Mouse (Mus musculus): ENCODE data around the gene Vstm4. TPM values are rescaled to one million over a fixed set of nuclear protein-coding genes. Genes with fewer than 3 reads are reported as not detected.

Gene Vstm4
- total RNA-seq (2021) = 1 to 10 TPM; 3.9 to 4.2 TPM

DNA sequence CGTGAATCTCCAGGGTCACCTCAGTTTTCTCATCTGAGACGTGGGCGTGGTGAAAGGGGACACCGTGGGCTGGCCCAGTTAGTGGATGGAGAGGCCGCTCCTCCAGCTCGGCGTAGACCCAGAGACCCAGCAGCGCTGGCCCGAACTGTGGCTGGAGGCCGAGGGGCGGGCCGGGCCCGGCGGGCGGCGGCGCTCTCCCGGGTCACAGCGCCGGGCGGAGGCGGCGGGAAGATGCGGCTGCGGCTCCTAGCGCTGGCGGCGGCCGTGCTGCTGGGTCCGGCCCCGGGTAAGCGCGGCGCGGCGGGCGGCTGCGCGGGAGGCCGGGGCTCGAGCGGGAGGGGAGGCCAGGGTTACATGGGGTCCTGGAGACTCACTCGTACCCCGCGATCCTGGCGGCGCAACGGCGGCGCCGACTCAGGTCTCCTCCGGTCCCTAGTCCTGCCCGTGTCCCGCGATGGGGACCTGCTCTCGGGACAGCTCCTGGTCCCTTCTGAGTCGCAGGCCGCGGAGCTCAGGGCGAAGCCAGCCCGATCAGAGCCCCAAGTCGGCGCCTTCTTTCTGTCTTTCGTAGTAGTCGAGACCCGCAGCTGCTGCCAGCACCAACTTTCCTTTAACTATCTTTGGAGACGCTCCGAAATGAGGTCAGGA lies at the start of gene Vstm4:
TSS of gene Vstm4 (plus strand) at position 76 of the 648 bp plus-strand sequence.
- peak; percentile 32 to 33 for DNase-seq

DNA sequence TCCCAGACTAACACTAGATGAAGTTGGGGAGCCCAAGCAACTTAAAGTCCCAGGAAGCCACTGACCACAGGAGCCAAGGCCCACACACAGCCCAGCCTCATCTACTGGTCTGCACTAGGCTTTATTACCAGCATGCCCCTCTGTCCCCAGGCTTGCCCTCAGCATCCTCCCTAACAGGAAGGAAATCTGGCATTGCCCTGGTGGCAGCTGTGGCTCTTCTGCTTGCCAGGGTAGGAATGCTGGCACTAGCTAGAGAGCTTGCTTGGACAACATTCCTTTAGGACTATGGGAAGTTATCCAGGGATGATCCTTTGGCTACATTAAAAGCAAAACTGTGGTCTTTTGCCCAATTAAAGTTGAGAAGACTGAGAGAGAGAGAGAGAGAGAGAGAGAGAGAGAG lies 46.4 kb upstream of the Vstm4 start:
- DNase-seq = no peak

DNA sequence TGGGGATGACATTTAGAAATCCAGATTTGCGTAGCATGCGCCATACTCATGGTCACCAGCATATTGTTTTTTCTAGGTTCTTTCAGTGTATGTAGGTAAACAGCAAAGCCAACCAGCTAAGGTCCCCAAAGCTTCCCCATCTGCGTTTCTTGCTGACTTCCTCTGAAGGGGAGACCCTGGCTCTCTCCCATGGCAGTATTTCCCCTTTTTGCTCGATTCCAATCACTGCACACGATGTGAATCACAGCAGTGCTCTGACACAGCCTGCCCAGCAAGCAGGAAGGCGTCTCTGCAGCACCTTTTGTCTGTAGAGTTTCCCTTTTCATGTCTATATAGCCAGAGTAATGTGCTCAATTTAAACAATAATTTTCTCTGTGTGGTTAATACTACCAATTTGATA lies 44.1 kb upstream of the Vstm4 start:
- no peak for DNase-seq

DNA sequence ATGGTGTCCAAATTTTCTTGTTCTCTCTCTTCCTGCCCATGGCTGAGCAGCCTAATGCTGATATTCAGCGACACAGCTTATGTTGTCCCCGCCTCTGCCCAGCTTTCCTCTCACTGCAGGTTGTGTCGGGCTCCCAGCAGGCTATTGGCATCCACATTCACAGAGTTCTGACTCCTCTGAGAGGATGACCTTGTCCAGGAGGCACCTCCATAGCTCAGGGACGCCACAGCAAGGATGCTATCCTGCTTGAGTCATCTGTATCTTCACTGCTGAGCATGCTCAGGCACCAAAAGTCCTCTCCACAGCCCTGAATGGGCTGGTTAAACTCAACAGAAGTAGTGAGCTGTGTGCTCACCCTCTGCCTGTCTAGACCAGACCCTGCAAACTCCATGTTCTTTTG lies 41.6 kb upstream of the Vstm4 start:
- no peak for DNase-seq

DNA sequence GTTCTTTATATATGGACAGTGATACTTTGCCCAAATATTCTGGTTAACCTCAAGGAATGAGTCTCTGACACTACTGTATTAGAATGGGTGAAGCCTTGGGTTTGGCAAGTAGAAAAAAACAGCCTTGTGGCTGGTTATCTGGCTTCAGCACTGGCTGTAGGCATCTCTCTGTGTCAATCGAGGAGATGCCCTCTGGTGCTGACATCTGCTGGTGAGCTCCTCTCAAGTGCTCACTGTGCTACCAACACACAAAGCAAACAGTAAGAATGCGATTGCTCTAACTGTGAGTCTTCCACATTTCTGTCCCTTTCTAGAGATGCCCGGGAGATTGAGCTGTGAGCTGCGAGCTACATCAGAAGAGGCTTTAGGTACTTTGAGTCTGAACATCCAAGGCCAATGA lies 40.0 kb upstream of the Vstm4 start:
- DNase-seq = no peak

DNA sequence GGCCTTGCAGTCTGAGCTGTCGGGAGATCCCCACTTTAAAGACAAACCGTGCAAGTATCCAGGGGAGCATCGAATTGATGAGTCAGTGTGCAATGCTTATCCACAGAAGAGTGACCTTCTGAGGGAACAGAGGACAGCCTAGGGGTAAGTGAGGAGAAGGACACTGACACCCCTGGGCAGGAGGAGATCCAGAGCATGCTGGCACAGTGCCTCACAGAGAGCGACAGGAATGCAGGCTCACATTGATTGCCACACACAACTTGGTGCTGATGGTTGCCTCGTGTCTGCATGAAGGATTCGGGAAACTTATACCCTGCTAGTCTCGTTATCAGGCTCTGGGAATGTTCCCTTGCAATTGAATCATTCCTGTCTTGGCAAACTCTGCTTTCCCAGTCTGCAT lies 39.3 kb upstream of the Vstm4 start:
- DNase-seq = no peak

DNA sequence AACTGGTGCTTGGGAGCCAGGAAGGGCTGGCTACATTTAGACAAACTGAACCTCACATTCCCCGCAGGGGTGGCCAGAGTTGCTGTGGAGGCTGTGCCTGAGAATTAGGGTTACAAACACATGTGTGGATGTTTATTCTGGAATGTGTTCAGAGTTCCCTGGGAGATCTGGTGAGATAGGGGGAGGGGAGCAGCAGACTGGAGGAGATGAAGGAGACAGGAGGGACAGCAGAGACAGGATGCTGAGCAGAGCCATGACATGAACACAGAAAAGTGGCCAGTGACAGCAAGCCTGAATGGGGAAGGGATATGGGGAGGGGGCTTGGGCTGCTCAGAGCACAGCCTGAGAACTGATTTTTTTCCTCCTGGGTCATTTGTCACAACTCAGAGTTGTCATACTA lies 37.3 kb upstream of the Vstm4 start:
- DNase-seq = no peak

DNA sequence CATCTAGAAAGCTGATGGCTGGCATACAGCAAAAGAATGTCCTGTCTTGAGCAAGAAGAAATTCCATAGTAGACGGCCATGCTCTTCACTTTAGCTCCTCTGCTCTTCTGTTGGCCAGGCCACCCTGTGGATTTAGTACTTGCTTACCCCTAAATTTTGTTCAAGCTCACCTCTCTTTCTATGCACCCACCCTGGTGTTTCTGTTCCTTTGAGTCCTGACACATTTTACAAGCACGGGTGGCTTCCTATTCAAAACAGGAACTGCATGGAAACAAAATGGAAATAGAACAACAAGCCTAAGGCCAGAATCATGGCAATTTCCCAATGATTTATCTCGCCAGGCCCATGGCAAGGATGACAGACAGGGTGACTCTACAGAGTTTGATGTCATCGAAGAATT lies 33.7 kb upstream of the Vstm4 start:
- no peak for DNase-seq

DNA sequence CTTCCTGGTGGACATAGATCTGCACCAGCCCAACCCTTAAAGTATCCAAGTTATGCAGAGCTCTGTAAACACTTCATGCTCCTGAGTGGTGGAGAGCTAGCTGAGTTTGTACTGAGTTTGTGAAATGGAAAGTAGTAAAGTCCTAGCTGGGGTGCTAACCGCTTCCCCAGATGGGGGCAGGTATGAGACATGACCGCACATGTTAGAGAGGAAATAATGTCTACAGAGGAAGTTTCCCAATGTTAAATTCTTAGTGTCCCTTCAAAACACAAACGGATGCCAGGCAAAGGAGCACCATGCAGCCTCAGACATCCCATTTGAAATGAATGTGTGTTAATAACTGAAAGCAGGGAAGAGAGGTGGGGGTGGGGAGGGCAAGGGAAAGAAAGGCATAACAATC lies 32.7 kb upstream of the Vstm4 start:
- no peak for DNase-seq

DNA sequence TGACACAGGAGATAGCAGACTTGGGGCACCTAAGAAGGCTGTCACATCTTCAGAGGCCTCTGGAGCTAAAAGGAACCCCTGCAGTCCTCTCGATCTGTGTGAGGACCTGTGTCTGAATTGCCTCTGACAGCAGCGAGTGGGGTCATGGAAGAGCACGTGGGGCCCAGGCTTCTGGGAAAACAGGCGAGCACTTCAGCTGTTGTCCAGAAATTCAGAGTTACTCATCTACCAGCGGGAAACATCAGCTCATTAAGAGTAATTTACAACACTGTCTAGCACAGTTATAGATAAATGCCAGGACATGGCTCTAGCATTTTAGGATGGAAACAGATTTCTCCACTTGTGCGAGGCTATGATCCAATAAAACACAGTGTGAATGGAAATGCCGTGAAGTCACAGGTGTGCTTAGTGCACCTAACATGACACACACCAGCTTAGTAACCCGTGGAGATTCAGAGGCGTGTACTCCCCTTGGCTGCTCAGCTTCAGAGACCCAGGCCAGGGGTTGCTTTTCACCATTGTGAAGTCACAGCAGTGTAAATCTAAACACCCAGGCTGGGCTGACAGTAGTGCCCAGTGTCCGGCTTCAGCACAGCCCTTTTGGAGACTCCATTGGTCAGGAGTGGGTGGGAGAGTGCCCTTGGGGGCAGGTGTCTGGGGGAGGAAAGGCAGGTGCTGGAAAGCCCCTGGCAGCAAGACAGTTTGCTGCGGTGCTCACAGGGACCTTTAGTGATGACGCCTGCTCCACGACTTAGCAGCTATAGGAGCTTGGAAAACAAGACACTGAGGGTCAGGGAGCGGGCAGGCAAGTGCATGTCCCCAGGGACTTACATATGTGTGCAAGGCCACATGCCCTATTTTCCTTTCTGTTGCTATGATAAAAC lies 32.0 kb upstream of the Vstm4 start:
- DNase-seq = no peak

DNA sequence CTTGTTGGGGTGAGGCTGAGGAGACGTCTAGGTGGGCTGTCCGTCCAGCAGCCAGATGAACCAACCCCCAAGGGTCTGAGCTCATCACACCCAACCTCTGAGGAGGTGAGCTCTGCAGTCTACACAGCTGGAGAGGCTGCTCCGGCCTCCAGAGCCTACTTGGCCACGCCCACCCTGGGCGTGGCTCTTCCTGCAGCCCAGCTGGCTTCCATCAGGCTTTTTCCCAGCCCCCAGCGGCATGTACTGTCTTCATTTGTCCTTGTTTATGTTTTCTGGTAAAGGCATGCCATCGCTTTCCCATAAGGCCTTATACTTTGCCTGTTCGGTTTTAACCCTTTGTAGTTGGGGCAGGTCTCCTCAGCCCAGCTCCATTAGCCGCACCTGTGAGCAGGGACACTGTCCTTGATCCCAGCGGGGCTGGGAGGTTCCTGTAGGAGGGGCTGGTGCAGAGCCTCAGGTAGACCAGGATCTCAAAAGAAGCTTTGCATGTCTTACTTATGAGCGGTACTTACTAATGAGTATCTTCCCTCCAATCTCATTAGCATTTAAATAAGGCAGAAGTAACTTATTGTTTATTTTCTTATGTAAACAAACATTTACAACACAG lies 31.0 kb upstream of the Vstm4 start:
- no peak for DNase-seq

DNA sequence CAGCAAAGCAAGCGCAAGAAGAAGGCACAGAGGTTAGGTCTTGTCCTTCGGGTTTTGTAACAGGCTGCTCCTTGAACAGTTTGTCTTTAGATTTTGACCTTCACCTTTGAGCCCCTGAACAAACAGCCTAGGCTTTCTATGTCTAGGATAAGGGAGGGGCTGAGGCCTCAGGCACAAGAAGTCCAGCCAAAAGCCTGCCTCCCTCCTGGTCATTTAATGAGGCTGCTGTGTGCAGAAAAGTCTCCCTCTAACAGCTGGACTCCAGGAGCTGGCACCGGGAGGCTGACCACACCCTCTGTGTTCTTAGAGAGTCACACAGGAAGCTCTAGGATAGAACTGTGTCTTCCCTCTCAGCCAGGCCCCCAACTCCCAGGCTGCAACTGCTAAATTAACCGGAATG lies 29.4 kb upstream of the Vstm4 start:
- DNase-seq = no peak

DNA sequence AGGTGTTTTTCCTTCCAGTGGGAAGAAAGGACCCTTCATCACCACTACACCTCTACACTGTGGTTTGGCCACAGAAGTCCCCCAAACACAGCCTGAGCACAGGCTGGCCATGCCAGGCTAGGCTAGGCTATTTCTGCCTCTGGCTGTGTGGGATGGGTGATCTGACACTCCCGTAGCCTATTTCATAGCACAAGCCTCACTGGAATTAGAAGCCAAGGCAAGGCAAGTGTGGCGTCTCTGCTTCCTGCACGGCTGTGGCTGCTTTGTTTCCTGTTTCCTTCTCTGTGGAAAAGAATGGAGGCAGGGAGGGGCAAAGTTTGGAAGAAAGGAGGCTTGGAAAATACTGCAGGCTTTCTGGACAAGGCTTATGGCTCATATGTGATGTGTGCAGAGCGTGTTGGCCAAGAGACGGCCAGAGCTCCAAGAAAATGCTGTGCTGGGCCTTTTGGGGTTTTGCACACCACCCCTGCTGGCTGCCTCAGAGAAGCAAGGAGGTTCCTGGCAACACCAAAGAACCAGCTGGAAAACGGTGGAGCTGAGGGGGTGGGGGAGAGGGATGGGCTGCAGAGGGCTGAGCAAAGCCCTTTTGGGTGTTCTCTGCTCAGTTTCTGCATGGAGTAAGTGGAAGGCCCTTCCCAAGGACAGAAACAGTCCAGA lies 28.4 kb upstream of the Vstm4 start:
- peak in 1 of 2 experiments; percentile 6 for DNase-seq

DNA sequence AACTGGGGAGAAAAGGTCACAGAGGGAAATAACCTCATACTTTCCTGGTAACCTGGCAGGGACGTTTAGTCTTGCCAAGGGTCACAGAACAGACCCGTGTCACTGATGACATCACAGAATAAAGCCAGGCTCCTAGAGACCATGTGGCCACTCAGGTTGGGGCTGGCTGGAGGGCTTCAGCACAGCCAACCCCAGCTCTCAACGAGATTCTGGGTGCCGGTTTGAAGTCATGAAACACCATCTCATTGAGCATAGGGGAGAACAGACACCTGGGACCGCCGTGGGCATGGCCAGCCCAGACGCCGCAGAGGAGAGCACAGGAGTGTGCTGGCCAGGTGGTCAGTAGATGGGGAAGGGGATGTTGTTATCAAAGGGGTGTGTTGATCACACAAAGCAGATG lies 22.7 kb upstream of the Vstm4 start, which contains the start of gene Fam170b:
TSS of gene Fam170b (plus strand) at position 116 of the 400 bp plus-strand sequence.
- DNase-seq = no peak

DNA sequence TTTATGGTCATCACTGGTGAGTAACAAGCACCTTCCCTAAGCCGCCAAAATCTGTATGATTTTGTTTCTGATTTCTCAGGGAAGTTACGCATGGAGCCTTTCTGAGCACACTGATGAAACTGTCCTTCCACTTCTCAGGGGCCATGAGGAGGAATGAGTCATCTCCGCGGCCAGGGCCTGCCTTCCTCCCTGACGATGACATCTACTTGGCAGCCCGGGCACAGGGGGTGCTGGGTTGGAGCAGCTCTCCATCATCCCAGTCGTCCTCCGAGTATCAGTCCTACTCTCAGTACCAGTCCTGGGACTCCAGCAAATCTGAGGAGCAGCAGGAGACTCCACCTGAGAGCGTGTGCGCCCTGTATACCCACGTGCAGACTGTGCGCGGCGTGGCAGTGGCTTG lies 21.4 kb upstream of the Vstm4 start:
- DNase-seq = no peak

DNA sequence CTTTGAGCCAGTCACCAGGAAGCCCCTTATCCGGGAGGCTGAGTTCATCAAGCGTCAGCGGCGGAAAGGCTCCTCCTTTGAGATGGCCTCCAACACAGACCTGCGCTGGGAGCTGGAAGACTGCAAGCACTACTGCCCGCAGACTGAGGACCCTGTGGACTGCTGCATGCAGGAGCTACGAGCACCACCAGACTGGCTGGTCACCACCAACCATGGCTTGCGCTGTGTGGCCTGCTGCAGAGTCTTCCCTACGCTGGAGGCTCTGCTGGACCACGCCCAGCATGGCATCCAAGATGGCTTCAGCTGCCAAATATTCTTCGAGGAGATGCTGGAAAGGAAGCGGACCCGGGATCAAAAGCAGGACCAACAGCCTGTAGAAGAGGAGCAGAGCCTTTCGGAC lies 21.0 kb upstream of the Vstm4 start:
- DNase-seq = no peak

DNA sequence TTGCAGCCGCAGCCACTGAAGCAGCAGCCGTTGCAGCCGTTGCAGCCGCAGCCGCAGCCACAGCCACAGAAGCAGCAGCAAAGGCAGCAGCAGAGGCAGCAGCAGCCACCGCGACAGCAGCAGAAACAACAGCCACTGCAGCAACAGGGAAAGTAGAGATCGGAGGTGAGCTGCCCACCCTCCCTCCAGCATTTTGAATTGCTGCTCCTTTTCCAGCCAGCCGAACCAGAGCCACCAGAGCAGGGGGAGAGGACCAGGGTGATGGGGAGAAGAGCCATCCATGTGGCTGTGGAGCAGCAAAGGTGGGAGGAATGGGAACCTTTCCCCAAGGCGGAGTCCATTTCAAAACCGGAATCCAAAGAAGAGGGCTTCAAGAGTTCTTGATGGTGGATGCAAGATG lies 20.4 kb upstream of the Vstm4 start:
- DNase-seq = no peak

DNA sequence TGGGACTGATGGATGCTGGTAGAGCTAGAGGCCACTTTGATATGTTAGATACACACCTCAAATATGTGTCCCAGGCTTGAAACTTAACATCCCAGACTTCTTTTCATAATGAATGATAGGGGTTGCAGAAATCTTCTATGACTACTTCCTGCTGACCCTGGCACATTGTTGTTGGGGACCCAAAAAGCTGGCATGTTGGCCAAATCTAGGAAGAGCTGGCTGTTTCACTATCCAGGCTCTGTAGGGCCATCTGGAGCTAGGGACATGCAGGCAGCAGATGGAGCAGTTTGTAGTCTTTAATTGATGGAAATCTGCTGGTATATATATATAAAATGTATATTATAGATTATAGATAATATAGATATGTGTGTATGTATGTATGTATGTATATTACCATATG lies 14.5 kb upstream of the Vstm4 start:
- no peak for DNase-seq

DNA sequence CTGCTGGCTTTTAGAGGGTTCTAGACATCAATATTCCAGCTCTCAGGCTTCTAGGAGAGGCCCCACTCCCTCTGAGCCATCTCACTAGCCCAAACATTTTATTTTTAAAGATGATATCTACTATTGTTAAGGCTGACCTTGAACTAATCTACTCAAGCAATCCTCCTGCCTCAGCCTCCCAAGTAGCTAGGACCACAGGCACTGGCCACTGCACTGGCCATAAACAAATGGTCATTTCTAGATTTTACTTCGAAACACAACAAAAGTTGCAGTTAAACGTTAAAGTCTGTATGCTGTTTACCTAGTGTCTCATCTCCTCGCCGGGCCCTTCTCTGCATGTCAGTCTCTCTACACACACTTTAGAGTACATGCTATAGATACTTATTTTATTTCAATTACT lies 2.5 kb upstream of the Vstm4 start:
- DNase-seq = no peak

DNA sequence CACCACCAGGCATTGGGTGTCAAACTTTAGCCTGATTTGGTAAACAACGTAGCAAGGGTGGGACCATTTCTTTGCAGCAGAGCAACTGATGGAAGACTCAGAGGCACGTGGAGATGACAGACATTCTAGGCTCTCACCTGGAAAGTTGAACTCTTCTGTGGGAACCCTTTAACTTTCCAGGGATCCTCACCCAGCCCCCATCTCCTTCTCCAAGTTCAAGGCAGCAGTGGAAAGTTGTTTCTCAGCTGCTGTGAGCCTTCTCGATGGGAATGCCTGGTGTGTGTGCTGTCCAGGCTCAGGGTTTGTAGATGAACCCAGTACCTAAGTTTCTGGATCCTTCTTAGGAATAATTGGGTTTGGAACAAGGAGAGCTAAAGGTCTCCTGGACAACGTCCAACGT lies 310 bp upstream of the Vstm4 start:
- no peak for DNase-seq

DNA sequence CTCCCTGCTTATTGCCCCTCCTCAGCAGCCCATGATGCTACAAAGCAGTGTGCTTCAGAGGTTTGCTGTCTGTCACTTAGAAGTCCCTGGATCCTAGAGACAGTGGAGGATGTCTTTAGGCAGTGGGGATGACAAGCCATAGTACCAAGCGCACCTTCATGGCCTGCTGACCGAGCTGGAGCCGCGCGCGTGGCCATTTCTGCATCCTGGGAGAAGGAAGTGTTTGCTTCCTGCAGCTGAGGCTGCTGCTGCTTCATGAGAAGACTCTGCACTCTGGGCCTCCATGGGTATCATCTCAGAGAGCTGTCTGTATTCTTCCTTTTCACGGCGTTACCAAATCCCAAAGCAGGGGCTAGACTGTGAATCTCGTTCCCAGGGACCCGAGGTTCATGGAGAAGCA lies 1.8 kb downstream of the Vstm4 start:
- no peak for DNase-seq

DNA sequence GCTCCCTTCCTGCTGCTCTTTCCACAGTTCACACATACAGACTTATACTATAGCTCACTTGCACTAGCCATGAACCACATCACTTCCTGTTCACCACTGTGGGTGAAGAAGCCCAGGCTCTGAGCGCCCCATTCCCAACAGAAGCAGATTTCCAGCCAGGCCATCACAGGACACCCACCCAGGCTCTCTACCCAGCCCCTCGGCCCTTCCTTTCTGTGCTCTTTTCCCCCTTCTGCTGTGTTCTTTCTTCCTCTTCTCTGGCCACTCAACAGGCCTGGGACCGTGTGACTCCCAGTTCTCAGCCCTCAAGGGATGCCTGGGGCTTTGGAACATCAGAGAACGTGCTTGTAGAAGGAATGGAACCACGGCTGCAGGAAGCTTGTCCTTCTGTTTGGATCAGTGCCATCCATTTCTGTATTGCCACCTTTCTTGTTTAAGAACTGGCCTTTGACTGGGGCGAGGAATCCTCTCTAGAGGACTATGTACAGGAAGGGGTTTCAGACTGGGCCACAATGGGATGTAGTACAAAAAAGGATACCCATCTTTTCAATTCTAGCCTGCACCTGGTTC lies 2.5 kb downstream of the Vstm4 start:
- no peak for DNase-seq

Measured in layer of hippocampus, postnatal 36 days (tissue).